Mouse (Mus musculus) frontal cortex, adult (tissue): ENCODE results near the gene Rlbp1.

Experiments used
- ATAC-seq: cut with Nextera tagmentation; 2 replicates; pipeline ENCODE4 v1.9.2; 2017; ENCODE audit warnings: mild to moderate bottlenecking, moderate library complexity, mixed read lengths; ENCODE audit not compliant: low TSS enrichment

Rlbp1 gene

DNA sequence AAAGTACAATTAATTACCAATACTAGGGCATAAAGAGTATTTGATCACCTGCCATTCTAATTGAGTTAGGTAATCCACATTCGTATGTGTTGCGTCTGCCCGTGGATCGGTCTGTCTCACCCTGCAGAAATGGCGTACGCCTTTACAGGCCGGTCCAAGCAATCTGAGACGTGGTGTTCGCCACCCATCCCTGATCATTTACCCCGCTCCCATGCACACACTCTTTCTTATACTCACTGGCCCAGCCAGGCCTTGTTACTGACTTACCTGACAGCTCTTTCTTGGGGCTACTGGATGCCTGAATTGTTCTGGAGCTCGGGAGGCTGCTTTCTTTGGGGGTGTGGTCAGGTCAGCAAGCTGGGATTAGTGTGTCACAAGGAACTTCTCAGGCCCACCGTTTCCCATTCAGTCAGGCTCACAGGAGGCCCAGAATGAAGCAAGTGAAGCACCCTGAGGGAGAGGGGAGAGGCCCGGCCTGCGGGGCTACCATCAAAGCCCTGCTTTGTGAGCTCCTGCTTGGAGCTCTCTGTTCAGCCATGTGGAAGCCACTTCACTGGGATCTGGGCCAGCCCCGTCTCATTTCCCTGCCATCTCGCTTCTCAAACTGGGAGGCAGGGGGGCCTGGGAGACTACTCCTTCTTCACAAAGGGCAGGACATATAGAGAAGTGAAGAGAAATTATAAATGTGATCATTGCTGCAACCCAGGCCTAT lies at the start of gene Rlbp1:
Gene Rlbp1, minus strand, starts transcription at position 627 of the 712 bp plus-strand sequence.
- 0 out of 2 replicates have a peak, but pooled peaks have one; percentile 27 for ATAC-seq

DNA sequence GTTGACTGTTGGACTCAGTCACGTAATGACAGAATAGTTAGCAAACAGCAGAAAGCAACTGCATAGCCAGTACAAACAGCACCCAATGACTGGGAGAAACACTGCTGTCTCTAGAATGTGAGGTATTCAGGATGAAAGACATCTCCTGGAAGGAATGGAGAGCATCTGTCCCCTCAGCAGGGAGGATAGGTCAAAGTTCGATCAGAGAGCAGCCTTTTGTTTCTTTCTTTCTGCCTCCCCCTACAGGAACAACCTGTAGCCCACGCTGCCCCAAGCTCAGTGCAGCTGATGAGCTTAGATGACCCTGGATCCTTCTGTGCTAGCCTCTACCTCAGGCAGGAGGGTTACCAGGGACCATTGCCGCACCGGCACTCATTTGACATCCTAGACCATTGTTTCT lies 41.4 kb upstream of the Rlbp1 start:
- no peak for ATAC-seq

DNA sequence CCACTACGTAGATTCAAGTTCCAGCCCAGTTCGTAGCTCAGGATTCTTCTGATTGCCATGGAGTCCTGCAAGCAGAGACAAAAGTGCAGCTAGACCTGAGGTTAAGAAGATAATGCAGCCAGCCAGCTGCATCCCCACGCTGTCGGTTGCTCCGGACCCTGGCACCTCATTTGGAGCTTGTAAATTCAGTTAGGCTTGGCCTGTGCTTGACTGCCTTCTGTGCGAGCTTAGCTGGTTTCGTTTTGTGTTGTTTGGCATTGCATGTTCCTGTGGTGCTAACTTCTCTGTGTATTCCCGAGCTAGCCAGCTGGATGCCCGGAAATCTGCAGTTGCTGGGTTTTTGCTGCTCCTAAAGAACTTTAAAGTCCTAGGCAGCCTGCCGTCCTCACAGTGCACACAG lies 39.0 kb upstream of the Rlbp1 start:
- no peak for ATAC-seq

DNA sequence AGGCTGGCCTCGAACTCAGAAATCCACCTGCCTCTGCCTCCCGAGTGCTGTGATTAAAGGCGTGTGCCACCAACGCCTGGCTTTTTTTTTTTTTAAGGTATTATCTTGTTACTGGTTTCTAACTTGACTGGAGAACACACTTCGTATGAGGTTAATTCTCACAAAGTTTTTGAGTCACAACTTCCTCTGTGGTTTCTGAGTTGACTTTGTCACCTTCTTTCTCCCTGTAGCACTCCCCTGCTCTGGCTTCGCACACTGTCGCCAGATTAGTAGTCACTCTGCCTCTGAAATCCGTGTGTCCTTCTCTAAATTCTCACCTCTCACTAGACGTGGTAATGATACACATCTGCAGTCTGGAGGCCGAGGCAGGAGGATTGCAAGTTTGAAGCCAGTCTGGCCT lies 36.0 kb upstream of the Rlbp1 start:
- no peak for ATAC-seq

- no peak for ATAC-seq
Measured at GRCm38 (mm10) chr7:79419950-79420349, 33.1 kb upstream of the Rlbp1 start.

GRCm38 (mm10) chr7:79414449-79415375 lies 27.9 kb upstream of the Rlbp1 start:
- ATAC-seq, result no peak

DNA sequence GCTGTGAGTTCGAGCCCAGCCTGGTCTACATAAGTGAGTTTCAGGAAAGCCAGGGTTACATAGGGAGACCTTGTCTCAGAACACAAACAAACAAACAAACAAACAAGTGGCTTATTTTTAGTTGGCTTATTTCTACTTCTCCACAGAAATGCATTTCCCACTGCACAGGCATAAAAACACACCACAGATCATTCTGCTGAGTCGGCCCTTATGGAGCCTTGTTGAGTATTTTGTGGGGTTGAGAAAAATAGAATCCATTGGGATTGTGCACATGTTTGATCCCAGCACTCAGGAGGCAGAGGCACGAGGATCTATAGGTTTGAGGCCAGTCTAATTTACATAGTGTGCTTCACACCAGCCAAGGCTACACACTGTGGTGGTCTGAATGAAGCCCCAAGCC lies 13.4 kb upstream of the Rlbp1 start:
- no peak for ATAC-seq

DNA sequence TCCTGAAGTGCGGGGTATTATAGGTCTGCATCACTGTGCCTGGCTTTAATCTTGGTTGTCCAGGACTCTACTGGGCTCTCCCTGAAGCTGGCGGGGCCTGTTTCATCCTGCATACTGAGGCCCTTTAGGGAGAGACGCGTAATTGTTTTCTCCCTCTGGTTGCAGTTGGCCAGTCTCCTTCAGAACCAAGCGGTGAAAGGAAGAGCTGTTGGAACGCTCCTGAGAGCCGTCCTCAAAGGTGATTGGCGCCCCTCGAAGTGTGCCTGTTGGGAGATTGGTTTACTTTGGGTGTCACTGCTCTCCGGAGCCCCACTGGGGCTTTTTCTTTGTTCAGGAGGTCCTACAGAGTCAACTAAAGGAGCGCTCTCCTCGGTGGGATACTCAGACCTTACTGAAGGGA lies 12.1 kb upstream of the Rlbp1 start:
- ATAC-seq, result no peak

- no peak for ATAC-seq
Measured at GRCm38 (mm10) chr7:79398426-79398825, 11.6 kb upstream of the Rlbp1 start.

DNA sequence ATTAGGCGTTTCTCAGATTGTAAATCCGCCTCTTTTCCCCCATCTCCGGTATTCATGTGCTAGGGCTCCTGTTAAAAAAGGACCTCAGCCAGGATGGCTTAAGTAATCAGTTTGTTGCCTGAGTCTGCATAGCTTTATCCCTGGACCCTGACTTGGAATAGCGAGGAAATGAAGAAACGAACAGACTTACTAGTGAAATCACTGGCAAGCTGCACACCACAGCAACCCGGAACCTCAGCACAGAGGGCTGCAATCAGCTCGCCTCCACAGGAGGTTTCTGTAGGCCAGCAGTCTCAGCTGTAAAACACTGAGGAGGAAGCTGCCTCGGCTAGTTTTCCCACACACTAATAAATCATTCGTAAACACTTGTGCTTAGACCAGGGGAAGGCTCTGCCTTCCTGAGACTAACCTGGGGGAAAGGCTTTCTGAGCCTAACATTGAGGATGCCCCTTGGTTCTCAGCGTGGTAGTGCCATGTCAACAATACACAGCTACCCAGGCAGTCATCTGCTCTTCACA lies 10.7 kb upstream of the Rlbp1 start:
- ATAC-seq, result no peak

DNA sequence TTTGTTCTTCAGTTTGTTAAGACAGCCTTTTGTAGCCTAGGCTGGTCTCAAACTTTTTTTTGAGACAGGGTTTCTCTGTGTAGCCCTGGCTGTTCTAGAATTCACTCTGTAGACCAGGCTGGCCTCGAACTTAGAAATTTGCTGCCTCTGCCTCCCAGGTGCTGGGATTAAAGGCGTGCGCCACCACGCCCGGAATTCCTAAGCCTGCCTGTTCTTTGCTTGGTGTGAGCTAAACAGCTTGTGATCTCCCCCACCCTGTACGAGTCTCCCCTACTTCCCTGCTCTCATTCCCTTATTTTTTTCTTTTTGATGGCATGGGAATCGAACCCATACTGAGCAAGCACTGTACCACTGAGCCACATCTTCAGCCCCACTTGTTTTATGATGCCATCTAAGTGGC lies 8.3 kb upstream of the Rlbp1 start:
- no peak for ATAC-seq

DNA sequence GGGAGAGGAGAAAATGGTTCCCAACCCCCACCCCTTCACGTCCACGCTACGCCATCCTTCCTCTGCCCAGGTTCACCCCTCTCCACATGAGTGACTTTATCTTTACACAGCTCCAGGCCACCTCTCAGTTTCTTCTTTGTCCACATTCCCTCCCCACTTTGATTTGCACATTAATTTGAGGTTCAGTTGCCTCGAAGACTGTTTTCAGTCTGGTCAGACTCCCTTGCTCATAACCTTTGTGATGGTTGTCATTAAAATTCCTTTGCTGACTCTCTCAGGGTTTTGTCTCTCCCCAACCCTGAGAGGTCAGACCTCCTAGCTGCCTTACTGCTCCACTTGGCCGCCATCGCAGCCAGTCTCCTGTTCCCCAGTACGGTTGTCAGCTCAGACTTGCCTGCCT lies 7.8 kb upstream of the Rlbp1 start:
- no peak for ATAC-seq

DNA sequence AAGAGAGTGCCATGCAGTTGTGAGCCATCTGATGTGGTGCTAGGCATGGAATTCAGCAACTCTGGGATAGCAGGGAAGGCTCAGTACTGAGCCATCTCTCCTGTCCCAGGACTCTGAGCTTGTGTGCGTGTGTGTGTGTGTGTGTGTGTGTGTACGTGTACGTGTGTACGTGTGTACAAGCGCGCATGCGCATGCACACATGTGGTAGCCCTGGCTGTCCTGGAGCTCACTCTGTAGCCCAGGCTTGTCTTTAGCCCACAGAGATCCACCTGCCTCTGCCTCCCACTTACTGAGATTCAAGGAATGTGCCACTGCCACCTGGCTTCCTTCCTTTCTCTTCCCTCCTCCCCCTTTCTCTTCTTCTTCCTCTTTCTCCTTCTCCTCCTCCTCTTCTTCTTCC lies 7.1 kb upstream of the Rlbp1 start:
- ATAC-seq, result no peak

DNA sequence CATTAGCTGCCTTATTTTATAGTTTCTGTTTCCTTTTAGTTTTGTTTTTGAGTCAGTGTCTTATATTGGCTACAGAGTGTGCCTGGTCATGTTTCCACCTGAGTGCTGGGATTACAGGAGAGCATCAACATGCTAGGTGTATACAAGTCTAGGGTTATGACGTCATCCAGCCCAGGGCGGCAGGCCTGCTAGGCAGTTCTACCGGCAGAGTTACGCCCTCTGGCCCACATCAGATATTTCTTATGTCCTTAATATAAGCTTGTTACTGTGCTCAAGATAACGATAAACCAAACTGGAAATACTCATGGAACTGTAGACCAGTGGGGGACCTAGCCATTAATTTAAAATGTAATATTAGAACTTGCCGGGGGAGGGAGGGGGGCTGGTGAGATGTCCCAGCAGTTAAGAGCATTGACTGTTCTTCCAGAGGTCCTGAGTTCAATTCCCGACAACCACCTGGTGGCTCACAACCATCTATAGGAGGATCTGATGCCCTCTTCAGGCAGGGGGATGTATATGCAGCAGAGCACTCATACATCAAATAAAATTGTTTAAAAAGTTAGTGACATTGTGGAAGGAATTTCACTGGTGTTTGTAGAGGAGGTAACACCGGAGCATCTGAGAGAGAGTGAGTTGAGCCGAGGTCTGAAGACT lies 6.1 kb upstream of the Rlbp1 start:
- no peak for ATAC-seq

- ATAC-seq, result peak; percentile 95
Measured at GRCm38 (mm10) chr7:79391883-79392649, 5.2 kb upstream of the Rlbp1 start, which contains the start of gene Fanci. Gene Fanci, plus strand, starts transcription at chr7:79391929.

DNA sequence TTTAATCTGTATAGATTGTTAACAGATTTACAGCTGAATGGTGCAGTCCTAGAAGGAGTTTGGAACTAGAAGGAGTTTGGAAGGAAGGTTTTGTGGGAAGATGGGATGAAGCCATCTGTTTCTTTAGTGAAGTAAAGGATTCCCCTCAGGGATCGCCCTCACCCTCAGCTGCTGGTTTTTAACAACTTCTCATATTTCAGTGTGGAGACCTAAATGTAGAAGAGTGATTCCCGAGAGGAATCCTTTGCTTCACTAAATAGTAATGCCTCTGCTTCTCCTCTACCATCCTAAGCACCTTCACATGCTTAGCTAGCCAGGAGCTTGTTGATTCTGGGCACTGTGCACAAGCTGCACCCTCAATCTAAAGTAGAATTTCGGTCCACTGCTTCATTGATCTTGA lies 4.6 kb upstream of the Rlbp1 start:
- peak; percentile 25 for ATAC-seq

GRCm38 (mm10) chr7:79390141-79390708 lies 3.4 kb upstream of the Rlbp1 start:
- no peak for ATAC-seq

- ATAC-seq, result no peak
Measured at GRCm38 (mm10) chr7:79388671-79389206, 1.9 kb upstream of the Rlbp1 start.

- no peak for ATAC-seq
Measured at GRCm38 (mm10) chr7:79387991-79388390, 1.1 kb upstream of the Rlbp1 start.

DNA sequence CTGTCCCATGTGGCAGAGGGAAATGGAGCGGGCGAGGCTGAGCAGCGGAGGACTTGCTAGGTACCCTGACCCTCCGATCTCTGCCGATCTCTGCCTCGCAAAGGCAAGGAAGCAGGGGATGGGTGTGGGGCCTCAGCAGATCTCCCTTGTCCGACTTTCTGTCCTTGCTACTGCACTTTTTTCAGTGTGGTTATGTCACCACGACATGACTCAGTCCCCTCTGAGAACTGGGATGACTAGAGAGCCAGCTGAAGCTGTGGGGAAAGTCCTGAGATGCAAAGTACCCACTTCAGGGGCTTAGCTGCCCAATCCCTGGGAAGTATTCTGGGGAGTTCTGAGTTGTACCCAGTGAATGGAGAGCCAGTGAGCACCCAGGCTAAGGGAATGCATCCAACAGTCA lies 292 bp upstream of the Rlbp1 start:
- ATAC-seq, result no peak
